Mouse (Mus musculus) kidney, postnatal 4 days (tissue): ENCODE data around the gene Mta1.

Experiments used
- DNase-seq, 2 experiments: peaks; one replicate each; pipeline ENCODE4 v3.0.0; 2021; ENCODE audit warnings: mixed read lengths in 2 of 2

The Mta1 gene

GRCm38 (mm10) chr12:113097749-113098281 lies at the start of gene Mta1:
TSS of gene Mta1 (plus strand) at chr12:113098278.
- peak; percentile 65 to 77 for DNase-seq

GRCm38 (mm10) chr12:113049836-113050235 lies 48.2 kb upstream of the Mta1 start:
- no peak for DNase-seq

- DNase-seq, result no peak
These were observed 47.4 kb upstream of the Mta1 start for GRCm38 (mm10) chr12:113050671-113051070.

GRCm38 (mm10) chr12:113051628-113052403 lies 46.3 kb upstream of the Mta1 start:
- peak; percentile 49 to 73 for DNase-seq

- no peak for DNase-seq
These were observed 42.0 kb upstream of the Mta1 start for GRCm38 (mm10) chr12:113056089-113056488.

- no peak for DNase-seq
These were observed 37.9 kb upstream of the Mta1 start for GRCm38 (mm10) chr12:113060178-113060577.

GRCm38 (mm10) chr12:113061606-113062005 lies 36.5 kb upstream of the Mta1 start:
- no peak for DNase-seq

- no peak for DNase-seq
These were observed 35.9 kb upstream of the Mta1 start for GRCm38 (mm10) chr12:113062201-113062600.

GRCm38 (mm10) chr12:113063700-113064099 lies 34.4 kb upstream of the Mta1 start:
- DNase-seq, result no peak

- no peak for DNase-seq
These were observed 30.1 kb upstream of the Mta1 start for GRCm38 (mm10) chr12:113068002-113068401.

- no peak for DNase-seq
These were observed 28.7 kb upstream of the Mta1 start for GRCm38 (mm10) chr12:113069389-113069788.

GRCm38 (mm10) chr12:113071321-113071720 lies 26.8 kb upstream of the Mta1 start:
- DNase-seq, result no peak

- DNase-seq, result no peak
These were observed 26.3 kb upstream of the Mta1 start for GRCm38 (mm10) chr12:113071827-113072226.

GRCm38 (mm10) chr12:113073420-113074328 lies 24.4 kb upstream of the Mta1 start:
- peak in 1 of 2 experiments; percentile 38 for DNase-seq

GRCm38 (mm10) chr12:113074329-113075062 lies 23.6 kb upstream of the Mta1 start, which contains the start of gene Tex22:
TSS of gene Tex22 (plus strand) at chr12:113074502.
- DNase-seq, result peak; percentile 92 to 94

- peak; percentile 93 to 95 for DNase-seq
These were observed 23.0 kb upstream of the Mta1 start for GRCm38 (mm10) chr12:113075063-113075454.

- no peak for DNase-seq
These were observed 22.6 kb upstream of the Mta1 start for GRCm38 (mm10) chr12:113075486-113075885.

- DNase-seq, result no peak
These were observed 10.8 kb upstream of the Mta1 start for GRCm38 (mm10) chr12:113087276-113087675.

GRCm38 (mm10) chr12:113088026-113088425 lies 10.1 kb upstream of the Mta1 start:
- DNase-seq, result no peak

GRCm38 (mm10) chr12:113089107-113089506 lies 9.0 kb upstream of the Mta1 start:
- DNase-seq, result no peak

GRCm38 (mm10) chr12:113090053-113090452 lies 8.0 kb upstream of the Mta1 start:
- DNase-seq, result peak in 1 of 2 experiments; percentile 51

GRCm38 (mm10) chr12:113097040-113097439 lies 1.0 kb upstream of the Mta1 start:
- DNase-seq, result no peak
